In the genomic region with DNA sequence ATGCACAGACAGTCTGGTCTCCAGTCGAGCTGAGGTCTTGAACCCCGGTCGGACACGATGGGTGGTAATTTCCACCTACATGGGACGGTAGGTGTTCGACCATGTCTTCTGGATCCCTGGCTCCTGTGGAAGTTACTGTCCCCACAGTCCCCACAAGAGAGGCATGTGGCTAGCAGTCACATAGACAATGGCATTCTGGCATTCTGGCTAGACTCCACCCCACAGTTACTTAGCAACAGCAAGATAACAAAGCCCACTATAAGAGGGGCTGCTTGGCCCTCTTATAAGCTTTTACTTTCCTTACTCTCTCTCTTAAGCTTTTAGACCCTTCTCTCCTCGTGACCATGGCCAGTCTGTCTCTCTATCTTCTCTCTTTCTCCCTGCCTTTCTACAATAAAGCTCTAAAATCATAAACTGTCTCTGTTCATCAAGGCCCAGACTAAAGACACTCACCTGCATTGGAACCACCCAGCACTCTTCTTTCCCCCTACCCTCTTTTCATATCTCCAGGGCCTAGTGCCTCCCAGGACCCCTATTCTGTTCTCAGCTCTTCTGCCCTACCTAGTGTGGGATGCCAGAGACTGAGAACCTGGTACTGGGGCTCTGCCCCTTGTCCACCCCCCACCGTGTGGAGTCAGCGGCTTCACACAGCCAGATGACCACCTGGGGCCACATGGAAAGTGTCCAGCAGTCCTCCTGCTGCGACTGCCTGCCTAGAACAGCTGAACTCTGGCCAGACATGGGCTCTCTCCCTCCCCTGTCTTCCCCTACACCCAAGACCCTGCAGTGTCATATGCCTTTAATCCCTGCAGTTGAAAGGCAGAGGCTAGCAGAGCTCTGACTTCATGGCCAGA, we compare ENCODE assay signal across 10 mouse cellular contexts. TPM values are rescaled to one million over a fixed set of nuclear protein-coding genes. Genes with fewer than 3 reads are reported as not detected.
A peak's percentile ranks its signal among the peaks of the same experiment; 100 is the strongest.
DNase-seq lines count a peak whose midpoint lies in the region; ATAC-seq and TF ChIP-seq lines count a peak whose summit lies in the region.
"Had no signal": no experiment of that assay in that cellular context is flagged by ENCODE, and none has a peak within 500 bp of the region (broad histone marks: within the 10 kb centered on the region; RNA-seq: fewer than 3 reads in every experiment).

No protein-coding gene starts in this region.

- H3K4me2 ChIP-seq in intestine, embryonic 14.5 days (ENCODE audit: low read length) = no peak overlapping the region
- H3K4me2 ChIP-seq in intestine, postnatal 0 days (replicated peaks; ENCODE audit: low read depth) = no peak overlapping the region
- H3K4me2 ChIP-seq in embryonic facial prominence, embryonic 14.5 days (ENCODE audit: low read depth, low read length) = no peak overlapping the region
- no peak overlapping the region for H3K4me2 ChIP-seq in intestine, embryonic 16.5 days (ENCODE audit: low read depth, low read length)
- H3K4me2 ChIP-seq in midbrain, embryonic 16.5 days (ENCODE audit: low read length) = no peak overlapping the region

- ATAC-seq in intestine, embryonic 14.5 days (replicated peaks; ENCODE audit: low FRiP score, low TSS enrichment, low read depth) = no peak
- no peak for ATAC-seq in intestine, postnatal 0 days
- 0 out of 2 replicates have a peak, but pooled peaks have one; percentile 26 for ATAC-seq in embryonic facial prominence, embryonic 14.5 days (ENCODE audit: low read depth)
- ATAC-seq in intestine, embryonic 16.5 days = 0 out of 2 replicates have a peak, but pooled peaks have one; percentile 7
- peak; percentile 56; the same call in 1 of the 2 replicates for ATAC-seq in midbrain, embryonic 16.5 days

- TF ChIP-seq CTCF in intestine, postnatal 0 days (IDR thresholded peaks at IDR 0.05; ENCODE audit: low read depth) = no peak

- no peak overlapping the region for H3K4me3 ChIP-seq in intestine, embryonic 14.5 days (ENCODE audit: low read depth, low read length)
- H3K4me3 ChIP-seq in intestine, postnatal 0 days (ENCODE audit: low read depth, low read length) = no peak overlapping the region
- H3K4me3 ChIP-seq in embryonic facial prominence, embryonic 14.5 days (ENCODE audit: low read depth, low read length) = no peak overlapping the region
- H3K4me3 ChIP-seq in intestine, embryonic 16.5 days (ENCODE audit: low read length) = no peak overlapping the region
- H3K4me3 ChIP-seq in midbrain, embryonic 16.5 days (ENCODE audit: low read depth, low read length) = no peak overlapping the region
- H3K4me3 ChIP-seq: left cerebral cortex, adult 2 months had no signal

- no peak for DNase-seq in intestine, embryonic 14.5 days (ENCODE audit: low spot score)
- no peak for DNase-seq in embryonic facial prominence, embryonic 14.5 days (ENCODE audit: low spot score)
- no peak for DNase-seq in spleen, postnatal 14 days (ENCODE audit: low spot score in 2 of 2)
- no peak for DNase-seq in layer of hippocampus, postnatal 36 days
- DNase-seq: adrenal gland, adult 8-10 months; cerebellum, adult 9-11 months had no signal

- peaks cover 16% of the 10 kb centered on the region for H3K4me1 ChIP-seq in intestine, embryonic 14.5 days (replicated peaks; ENCODE audit: control insufficient read depth, insufficient read depth, low read length)
- no peaks in the 10 kb centered on the region for H3K4me1 ChIP-seq in intestine, postnatal 0 days (replicated peaks; ENCODE audit: control insufficient read depth, insufficient read depth, low read length)
- peaks cover 13% of the 10 kb centered on the region for H3K4me1 ChIP-seq in embryonic facial prominence, embryonic 14.5 days (ENCODE audit: control insufficient read depth, insufficient read depth, low read length)
- peaks cover 13% of the 10 kb centered on the region for H3K4me1 ChIP-seq in intestine, embryonic 16.5 days (ENCODE audit: control insufficient read depth, insufficient read depth, low read length)
- H3K4me1 ChIP-seq in midbrain, embryonic 16.5 days (ENCODE audit: control insufficient read depth, insufficient read depth, low read length) = no peaks in the 10 kb centered on the region

- H3K9me3 ChIP-seq in intestine, embryonic 14.5 days (ENCODE audit: control insufficient read depth, low read length) = no peaks in the 10 kb centered on the region
- H3K9me3 ChIP-seq in intestine, postnatal 0 days (ENCODE audit: control insufficient read depth) = no peaks in the 10 kb centered on the region
- no peaks in the 10 kb centered on the region for H3K9me3 ChIP-seq in embryonic facial prominence, embryonic 14.5 days (ENCODE audit: control insufficient read depth, low read length)
- no peaks in the 10 kb centered on the region for H3K9me3 ChIP-seq in intestine, embryonic 16.5 days (ENCODE audit: control insufficient read depth, low read length)
- no peaks in the 10 kb centered on the region for H3K9me3 ChIP-seq in midbrain, embryonic 16.5 days (replicated peaks; ENCODE audit: control insufficient read depth, low read length, poor library complexity, severe bottlenecking)

- peak overlapping the region; percentile 5; the same call in 1 of the 2 replicates for H3K27ac ChIP-seq in intestine, embryonic 14.5 days (ENCODE audit: low read depth)
- no peak overlapping the region for H3K27ac ChIP-seq in intestine, postnatal 0 days (ENCODE audit: low read depth, low read length)
- no peak overlapping the region for H3K27ac ChIP-seq in embryonic facial prominence, embryonic 14.5 days (replicated peaks; ENCODE audit: low read depth, low read length)
- H3K27ac ChIP-seq in intestine, embryonic 16.5 days (ENCODE audit: low read length) = no peak overlapping the region
- H3K27ac ChIP-seq in midbrain, embryonic 16.5 days (ENCODE audit: low read length) = no peak overlapping the region
- H3K27ac ChIP-seq: left cerebral cortex, adult 2 months had no signal

- 66% methylated on average over 10 of the region's 10 CpGs for WGBS in intestine, embryonic 14.5 days
- WGBS in intestine, postnatal 0 days = 70% methylated on average over 10 of the region's 10 CpGs
- 64% methylated on average over 10 of the region's 10 CpGs for WGBS in embryonic facial prominence, embryonic 14.5 days
- WGBS in intestine, embryonic 16.5 days = 64% methylated on average over 10 of the region's 10 CpGs
- 50% methylated on average over 10 of the region's 10 CpGs for WGBS in midbrain, embryonic 16.5 days

- no peaks in the 10 kb centered on the region for H3K36me3 ChIP-seq in intestine, embryonic 14.5 days (ENCODE audit: control insufficient read depth, insufficient read depth, low read length)
- H3K36me3 ChIP-seq in intestine, postnatal 0 days (ENCODE audit: control insufficient read depth, insufficient read depth) = no peaks in the 10 kb centered on the region
- no peaks in the 10 kb centered on the region for H3K36me3 ChIP-seq in embryonic facial prominence, embryonic 14.5 days (ENCODE audit: control insufficient read depth, insufficient read depth, low read length)
- H3K36me3 ChIP-seq in intestine, embryonic 16.5 days (ENCODE audit: control insufficient read depth, insufficient read depth, low read length) = no peaks in the 10 kb centered on the region
- no peaks in the 10 kb centered on the region for H3K36me3 ChIP-seq in midbrain, embryonic 16.5 days (ENCODE audit: control insufficient read depth, insufficient read depth, low read length)

- H3K27me3 ChIP-seq in intestine, embryonic 14.5 days (replicated peaks; ENCODE audit: control insufficient read depth, insufficient read depth, low read length) = no peaks in the 10 kb centered on the region
- no peaks in the 10 kb centered on the region for H3K27me3 ChIP-seq in intestine, postnatal 0 days (replicated peaks; ENCODE audit: control insufficient read depth, insufficient read depth, low read length)
- H3K27me3 ChIP-seq in embryonic facial prominence, embryonic 14.5 days (replicated peaks; ENCODE audit: control insufficient read depth, insufficient read depth, low read length) = no peaks in the 10 kb centered on the region
- H3K27me3 ChIP-seq in intestine, embryonic 16.5 days (replicated peaks; ENCODE audit: control insufficient read depth, insufficient read depth, low read length) = no peaks in the 10 kb centered on the region
- H3K27me3 ChIP-seq in midbrain, embryonic 16.5 days (ENCODE audit: control insufficient read depth, insufficient read depth, low read depth, low read length) = no peaks in the 10 kb centered on the region

- no peak overlapping the region for H3K9ac ChIP-seq in intestine, embryonic 14.5 days (ENCODE audit: low read length)
- H3K9ac ChIP-seq in intestine, postnatal 0 days (ENCODE audit: low read depth, low read length) = no peak overlapping the region
- H3K9ac ChIP-seq in embryonic facial prominence, embryonic 14.5 days (ENCODE audit: low read depth, low read length) = no peak overlapping the region
- H3K9ac ChIP-seq in intestine, embryonic 16.5 days (ENCODE audit: low read depth, low read length) = no peak overlapping the region
- no peak overlapping the region for H3K9ac ChIP-seq in midbrain, embryonic 16.5 days (ENCODE audit: low read depth, low read length)

RNA-seq across cellular contexts. Expression of a gene that starts 28.1 kb away (rescaled TPM):
- 6.2 and 6.5 TPM in 2 replicates for polyA plus RNA-seq in intestine, embryonic 14.5 days (2014; fragmentation: Nextera tagmentation; extraction: Ambion mirVana)
- 1.4 and 1.8 TPM in 2 replicates for polyA plus RNA-seq in intestine, postnatal 0 days (2015; fragmentation: Nextera tagmentation; extraction: Ambion mirVana)
- 9.8 and 10.3 TPM in 2 replicates for polyA plus RNA-seq in embryonic facial prominence, embryonic 14.5 days (2014; fragmentation: Nextera tagmentation; extraction: Ambion mirVana)
- polyA plus RNA-seq in intestine, embryonic 16.5 days (2015; fragmentation: Nextera tagmentation; extraction: Ambion mirVana) = 1.0 and 1.8 TPM in 2 replicates
- polyA plus RNA-seq in midbrain, embryonic 16.5 days (2015; fragmentation: Nextera tagmentation; extraction: Ambion mirVana) = 0.62 and 0.75 TPM in 2 replicates
- 1 to 10 TPM; 4.1 to 4.4 TPM for total RNA-seq in layer of hippocampus, postnatal 36 days (2021)

Comparison
In these comparisons a context has a peak if more than half of its experiments do, and no peak if none do; other contexts are left out.
1. ATAC-seq: peak in embryonic facial prominence, embryonic 14.5 days (single experiment), intestine, embryonic 16.5 days (single experiment) and midbrain, embryonic 16.5 days (single experiment); none in intestine, embryonic 14.5 days (single experiment) and intestine, postnatal 0 days (single experiment).